Mouse (Mus musculus) hindbrain, embryonic 16.5 days (tissue): ENCODE data around the gene Ank. TPM values are rescaled to one million over a fixed set of nuclear protein-coding genes. Genes with fewer than 3 reads are reported as not detected.

Source experiments
- ATAC-seq: fragments of 200-750 bp; cut with Nextera tagmentation; 2 replicates; pipeline ENCODE4 v1.8.0; 2017; ENCODE audit warnings: moderate TSS enrichment, moderate library complexity
- H3K27ac ChIP-seq: fragments of 300-500 bp; sonication (generic); 2 replicates; pipeline ENCODE4 v1.5.1; 2014; ENCODE audit warnings: low read depth, mild to moderate bottlenecking, control low read depth, low read length, moderate library complexity
- H3K27me3 ChIP-seq: fragments of 300-500 bp; sonication (generic); replicated peaks from 2 replicates; pipeline ENCODE4 v1.6.1; 2014; ENCODE audit warnings: low read length; ENCODE audit not compliant: control insufficient read depth, insufficient read depth
- H3K36me3 ChIP-seq: fragments of 300-500 bp; sonication (generic); 2 replicates; pipeline ENCODE4 v1.6.1; 2014; ENCODE audit warnings: mild to moderate bottlenecking, low read length, moderate library complexity, mixed read lengths; ENCODE audit not compliant: control insufficient read depth, insufficient read depth
- H3K4me1 ChIP-seq: fragments of 300-500 bp; sonication (generic); 2 replicates; pipeline ENCODE4 v1.6.1; 2014; ENCODE audit warnings: low read depth, low read length; ENCODE audit not compliant: control insufficient read depth, insufficient read depth
- H3K4me2 ChIP-seq: fragments of 300-500 bp; sonication (generic); 2 replicates; pipeline ENCODE4 v1.6.1; 2014; ENCODE audit warnings: mild to moderate bottlenecking, low read length, control low read depth, moderate library complexity
- H3K4me3 ChIP-seq: fragments of 300-500 bp; sonication (generic); 2 replicates; pipeline ENCODE4 v1.5.1; 2014; ENCODE audit warnings: mild to moderate bottlenecking, low read length, control low read depth, moderate library complexity
- H3K9ac ChIP-seq: fragments of 300-500 bp; sonication (generic); 2 replicates; pipeline ENCODE4 v1.6.1; 2014; ENCODE audit warnings: low read depth, mild to moderate bottlenecking, control low read depth, low read length, moderate library complexity
- H3K9me3 ChIP-seq: fragments of 300-500 bp; sonication (generic); 2 replicates; pipeline ENCODE4 v1.6.1; 2014; ENCODE audit warnings: mild to moderate bottlenecking, low read length, moderate library complexity; ENCODE audit not compliant: control insufficient read depth
- WGBS: fragments of 180-500 bp; shearing (Covaris S2); extraction: QIAGEN DNeasy Blood & Tissue Kit; methylation state at CpG from one replicate; pipeline ENCODE4 v1.1.7; 2014; 5-methylcytosine and 5-hydroxymethylcytosine counted together
- polyA plus RNA-seq: library from polyadenylated mRNA; unstranded; fragments of >200 nt; fragmentation: Nextera tagmentation; extraction: Ambion mirVana; gene quantifications from 2 replicates; pipeline ENCODE4 v1.2.1, GENCODE M21; 2015

Ank gene
- polyA plus RNA-seq, 1 experiment from 2014 or later = 11.6 TPM

- 90% methylated on average over 10 of the region's 10 CpGs for WGBS
- H3K4me2 ChIP-seq = no peak overlapping the region
Measured at GRCm38 (mm10) chr15:27552129-27552700, 85.7 kb downstream of the Ank start.

GRCm38 (mm10) chr15:27553554-27553953, 87.1 kb downstream of the Ank start:
- Histone ChIP-seq H3K36me3 (peaks cover 8% of the 10 kb centered on the region; the same call in 1 of the 2 replicates), H3K27ac (no peak overlapping the region), H3K4me2 (no peak overlapping the region), H3K9me3 (no peaks in the 10 kb centered on the region), H3K27me3 (no peaks in the 10 kb centered on the region), H3K4me3 (no peak overlapping the region), H3K9ac (no peak overlapping the region), H3K4me1 (peaks cover 9% of the 10 kb centered on the region)
- ATAC-seq = no peak
- 92% methylated on average over 5 of the region's 5 CpGs for WGBS

More at GRCm38 (mm10) chr15:27552129-27552700, 85.7 kb downstream of the Ank start:
- Histone ChIP-seq H3K36me3 (peaks cover 3% of the 10 kb centered on the region; the same call in 1 of the 2 replicates), H3K27me3 (no peaks in the 10 kb centered on the region), H3K4me3 (no peak overlapping the region), H3K9ac (no peak overlapping the region), H3K4me1 (peaks cover 7% of the 10 kb centered on the region), H3K27ac (no peak overlapping the region), H3K9me3 (no peaks in the 10 kb centered on the region)
- ATAC-seq = no peak

- ATAC-seq = peak; percentile 59
- Histone ChIP-seq H3K9ac (no peak overlapping the region), H3K4me2 (no peak overlapping the region), H3K27ac (peak overlapping the region; percentile 35; the same call in 1 of the 2 replicates), H3K4me1 (peaks cover 13% of the 10 kb centered on the region; the same call in 1 of the 2 replicates), H3K27me3 (no peaks in the 10 kb centered on the region), H3K9me3 (no peaks in the 10 kb centered on the region), H3K36me3 (peaks cover 8% of the 10 kb centered on the region; the same call in 1 of the 2 replicates), H3K4me3 (no peak overlapping the region)
- WGBS = 41% methylated on average over 16 of the region's 16 CpGs
Measured at GRCm38 (mm10) chr15:27558456-27559147, 92.1 kb downstream of the Ank start.

GRCm38 (mm10) chr15:27560315-27560714, 93.8 kb downstream of the Ank start:
- 88% methylated on average over 11 of the region's 11 CpGs for WGBS
- H3K27me3 ChIP-seq = no peaks in the 10 kb centered on the region
- H3K36me3 ChIP-seq = peaks cover 8% of the 10 kb centered on the region; the same call in 1 of the 2 replicates
- ATAC-seq = no peak
- H3K27ac ChIP-seq = no peak overlapping the region
- no peak overlapping the region for H3K4me2 ChIP-seq
- H3K9me3 ChIP-seq = no peaks in the 10 kb centered on the region
- H3K9ac ChIP-seq = no peak overlapping the region
- H3K4me3 ChIP-seq = no peak overlapping the region
- peaks cover 13% of the 10 kb centered on the region; the same call in 1 of the 2 replicates for H3K4me1 ChIP-seq

- H3K36me3 ChIP-seq = peaks cover 13% of the 10 kb centered on the region
- H3K27ac ChIP-seq = no peak overlapping the region
- 78% methylated on average over 14 of the region's 14 CpGs for WGBS
- H3K4me2 ChIP-seq = no peak overlapping the region
- ATAC-seq = no peak
- H3K4me3 ChIP-seq = no peak overlapping the region
- H3K9me3 ChIP-seq = no peaks in the 10 kb centered on the region
- H3K27me3 ChIP-seq = no peaks in the 10 kb centered on the region
- no peak overlapping the region for H3K9ac ChIP-seq
- H3K4me1 ChIP-seq = peaks cover 2% of the 10 kb centered on the region; the same call in 1 of the 2 replicates
Measured at GRCm38 (mm10) chr15:27564106-27565100, 97.9 kb downstream of the Ank start.

GRCm38 (mm10) chr15:27565626-27566185, 99.2 kb downstream of the Ank start:
- Histone ChIP-seq H3K4me3 (no peak overlapping the region), H3K4me2 (no peak overlapping the region), H3K27ac (no peak overlapping the region), H3K9me3 (no peaks in the 10 kb centered on the region), H3K27me3 (no peaks in the 10 kb centered on the region), H3K4me1 (no peaks in the 10 kb centered on the region), H3K9ac (no peak overlapping the region), H3K36me3 (peaks cover 13% of the 10 kb centered on the region)
- no peak for ATAC-seq
- 87% methylated on average over 10 of the region's 10 CpGs for WGBS

- Histone ChIP-seq H3K9me3 (no peaks in the 10 kb centered on the region), H3K27ac (no peak overlapping the region), H3K4me2 (no peak overlapping the region), H3K9ac (no peak overlapping the region), H3K27me3 (no peaks in the 10 kb centered on the region), H3K4me3 (no peak overlapping the region), H3K4me1 (no peaks in the 10 kb centered on the region), H3K36me3 (peaks cover 21% of the 10 kb centered on the region)
- no peak for ATAC-seq
- 88% methylated on average over 16 of the region's 16 CpGs for WGBS
Measured at GRCm38 (mm10) chr15:27567356-27567755, 100.9 kb downstream of the Ank start.

- Histone ChIP-seq H3K4me1 (no peaks in the 10 kb centered on the region), H3K4me2 (no peak overlapping the region), H3K9ac (no peak overlapping the region), H3K9me3 (no peaks in the 10 kb centered on the region), H3K4me3 (no peak overlapping the region), H3K27me3 (no peaks in the 10 kb centered on the region), H3K36me3 (peaks cover 22% of the 10 kb centered on the region), H3K27ac (no peak overlapping the region)
- no peak for ATAC-seq
- WGBS = 65% methylated on average over 6 of the region's 6 CpGs
Measured at GRCm38 (mm10) chr15:27568371-27568770, 101.9 kb downstream of the Ank start.
